Mouse (Mus musculus) kidney, embryonic 14.5 days (tissue): Measurements from ENCODE around the gene Tagln3. TPM values are rescaled to one million over a fixed set of nuclear protein-coding genes. Genes with fewer than 3 reads are reported as not detected.

Source experiments
- ATAC-seq: fragments of 200-750 bp; cut with Nextera tagmentation; 2 replicates; pipeline ENCODE4 v1.8.0; 2017; ENCODE audit warnings: moderate number of reproducible peaks, mild to moderate bottlenecking, moderate TSS enrichment, moderate library complexity; ENCODE audit not compliant: low FRiP score, low TSS enrichment
- H3K27ac ChIP-seq: fragments of 300-500 bp; sonication (generic); 2 replicates; pipeline ENCODE4 v1.5.1; 2014; ENCODE audit warnings: low read depth, mild to moderate bottlenecking, low read length, moderate library complexity, mixed read lengths
- H3K27me3 ChIP-seq: fragments of 300-500 bp; sonication (generic); 2 replicates; pipeline ENCODE4 v1.6.1; 2014; ENCODE audit warnings: mild to moderate bottlenecking, low read length; ENCODE audit not compliant: control insufficient read depth, insufficient read depth
- H3K36me3 ChIP-seq: fragments of 300-500 bp; sonication (generic); 2 replicates; pipeline ENCODE4 v1.6.1; 2014; ENCODE audit warnings: low read length, mixed read lengths; ENCODE audit not compliant: control insufficient read depth, insufficient read depth
- H3K4me1 ChIP-seq: fragments of 300-500 bp; sonication (generic); 2 replicates; pipeline ENCODE4 v1.6.1; 2014; ENCODE audit warnings: low read length, mixed read lengths; ENCODE audit not compliant: control insufficient read depth, insufficient read depth
- H3K4me2 ChIP-seq: fragments of 300-500 bp; sonication (generic); replicated peaks from 2 replicates; pipeline ENCODE4 v1.6.1; 2014; ENCODE audit warnings: low read depth, mild to moderate bottlenecking, low read length
- H3K4me3 ChIP-seq: fragments of 300-500 bp; sonication (generic); 2 replicates; pipeline ENCODE4 v1.5.1; 2014; ENCODE audit warnings: mild to moderate bottlenecking, low read length
- H3K9ac ChIP-seq: fragments of 300-500 bp; sonication (generic); 2 replicates; pipeline ENCODE4 v1.6.1; 2014; ENCODE audit warnings: low read depth, mild to moderate bottlenecking, low read length, moderate library complexity
- H3K9me3 ChIP-seq: fragments of 300-500 bp; sonication (generic); 2 replicates; pipeline ENCODE4 v1.6.1; 2016; ENCODE audit warnings: low read length; ENCODE audit not compliant: control insufficient read depth
- WGBS: fragments of 180-500 bp; shearing (Covaris S2); extraction: QIAGEN DNeasy Blood & Tissue Kit; methylation state at CpG from one replicate; pipeline ENCODE4 v1.1.7; 2014; 5-methylcytosine and 5-hydroxymethylcytosine counted together
- polyA plus RNA-seq: library from polyadenylated mRNA; unstranded; fragments of >200 nt; fragmentation: Nextera tagmentation; extraction: Ambion mirVana; gene quantifications from 2 replicates; pipeline ENCODE4 v1.2.1, GENCODE M21; 2014

The Tagln3 gene
- polyA plus RNA-seq, 1 experiment from 2014 or later = 8.5 TPM

DNA sequence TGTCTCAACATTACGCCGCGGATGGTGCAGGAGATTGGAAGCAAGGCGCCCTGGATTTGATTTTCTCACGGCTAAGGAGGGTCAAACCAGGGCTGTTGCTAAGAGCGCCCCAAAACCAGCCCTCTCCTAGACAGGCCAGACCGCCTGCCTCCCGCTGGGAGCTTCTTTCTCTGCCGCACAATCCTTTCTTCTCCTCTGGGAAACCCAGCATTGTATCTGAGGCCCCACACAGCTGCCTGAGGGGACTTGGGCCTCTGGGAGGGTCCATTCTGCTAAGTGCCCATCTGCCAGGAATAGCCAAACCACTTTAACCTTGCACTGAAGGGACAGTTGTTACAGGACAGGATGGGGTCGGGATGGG lies 314 bp upstream of the Tagln3 start:
- WGBS = 0% methylated on average over 10 of the region's 10 CpGs

DNA sequence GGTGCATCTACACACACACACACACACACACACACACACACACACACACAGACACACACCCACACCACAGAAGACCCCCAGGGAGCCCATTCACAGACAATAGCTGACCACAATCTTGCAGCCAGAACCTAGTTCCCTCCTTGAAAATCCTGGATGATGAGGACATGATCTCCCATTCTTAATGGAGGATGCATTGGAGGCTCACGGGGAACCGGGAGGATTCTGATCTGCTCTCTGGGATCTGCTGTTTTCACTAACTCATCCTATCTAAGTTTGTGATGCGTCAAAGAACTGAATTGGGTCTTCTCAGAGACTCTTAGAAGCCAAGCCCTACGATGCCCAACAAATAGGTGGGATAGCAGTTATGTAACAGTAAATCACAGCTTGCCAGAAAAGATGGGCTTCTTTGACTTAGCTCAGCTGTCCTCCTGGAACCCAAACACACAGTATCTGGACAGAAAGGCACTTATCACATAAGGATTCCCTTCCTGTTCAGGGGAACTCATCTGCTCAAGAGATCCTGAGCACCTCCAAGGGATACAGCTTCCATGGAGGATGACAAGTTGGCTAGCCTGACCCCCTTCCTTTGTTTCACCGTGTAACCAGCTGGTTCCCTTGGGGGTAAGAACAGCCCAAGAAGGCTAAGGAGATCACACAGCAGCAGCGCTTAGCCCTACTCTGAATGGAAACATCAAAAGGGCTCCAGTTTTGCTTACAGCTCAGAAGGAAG lies 1.1 kb downstream of the Tagln3 start:
- H3K9ac ChIP-seq = peak overlapping the region; percentile 67; the same call in 1 of the 2 replicates
- ATAC-seq = no peak
- no peak overlapping the region for H3K27ac ChIP-seq
- peak overlapping the region; percentile 49 for H3K4me3 ChIP-seq
- no peaks in the 10 kb centered on the region for H3K27me3 ChIP-seq
- 56% methylated on average over 6 of the region's 6 CpGs for WGBS
- H3K9me3 ChIP-seq = no peaks in the 10 kb centered on the region
- H3K36me3 ChIP-seq = 0 out of 2 replicates have a peak, but pooled peaks cover under 1% of the 10 kb centered on the region
- H3K4me1 ChIP-seq = peaks cover 3% of the 10 kb centered on the region; the same call in 1 of the 2 replicates
- H3K4me2 ChIP-seq = peak overlapping the region; percentile 89

More for the DNA sequence above, 314 bp upstream of the Tagln3 start:
- peak; percentile 51; the same call in 1 of the 2 replicates for ATAC-seq
- Histone ChIP-seq H3K4me3 (peak overlapping the region; percentile 49), H3K4me1 (peaks cover 3% of the 10 kb centered on the region; the same call in 1 of the 2 replicates), H3K27me3 (no peaks in the 10 kb centered on the region), H3K27ac (no peak overlapping the region), H3K9me3 (no peaks in the 10 kb centered on the region), H3K4me2 (peak overlapping the region; percentile 89), H3K36me3 (peaks cover 7% of the 10 kb centered on the region; the same call in 1 of the 2 replicates), H3K9ac (peak overlapping the region; percentile 67)

DNA sequence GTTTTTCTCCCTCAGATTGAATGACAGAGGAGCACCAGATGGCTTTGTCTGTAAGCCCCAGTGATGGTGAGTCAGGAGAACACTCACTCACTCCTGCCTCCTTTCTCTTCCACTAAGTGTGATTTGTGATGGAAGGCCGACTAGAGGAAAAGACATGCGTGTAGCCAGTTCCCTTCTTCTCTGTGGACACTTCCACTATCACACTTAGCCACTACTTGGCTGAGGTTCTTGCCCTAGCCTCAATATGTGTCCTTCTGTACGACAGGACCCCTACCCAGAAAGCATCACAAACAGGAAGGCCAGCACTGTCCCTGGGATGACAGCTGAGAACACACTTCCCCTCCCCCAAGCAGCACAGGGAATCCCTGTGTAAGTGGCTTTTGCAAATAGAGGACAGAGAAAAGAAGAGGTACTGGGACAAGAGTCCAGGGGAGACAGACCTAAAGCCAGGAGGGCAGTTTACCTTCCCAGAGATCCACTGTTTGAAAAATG lies 1.9 kb downstream of the Tagln3 start:
- H3K4me1 ChIP-seq = peaks cover 3% of the 10 kb centered on the region; the same call in 1 of the 2 replicates
- no peak overlapping the region for H3K4me2 ChIP-seq
- no peaks in the 10 kb centered on the region for H3K9me3 ChIP-seq
- no peak overlapping the region for H3K27ac ChIP-seq
- ATAC-seq = no peak
- no peaks in the 10 kb centered on the region for H3K27me3 ChIP-seq
- no peak overlapping the region for H3K9ac ChIP-seq
- no peaks in the 10 kb centered on the region for H3K36me3 ChIP-seq
- WGBS = 76% methylated on average over 3 of the region's 3 CpGs
- H3K4me3 ChIP-seq = no peak overlapping the region

DNA sequence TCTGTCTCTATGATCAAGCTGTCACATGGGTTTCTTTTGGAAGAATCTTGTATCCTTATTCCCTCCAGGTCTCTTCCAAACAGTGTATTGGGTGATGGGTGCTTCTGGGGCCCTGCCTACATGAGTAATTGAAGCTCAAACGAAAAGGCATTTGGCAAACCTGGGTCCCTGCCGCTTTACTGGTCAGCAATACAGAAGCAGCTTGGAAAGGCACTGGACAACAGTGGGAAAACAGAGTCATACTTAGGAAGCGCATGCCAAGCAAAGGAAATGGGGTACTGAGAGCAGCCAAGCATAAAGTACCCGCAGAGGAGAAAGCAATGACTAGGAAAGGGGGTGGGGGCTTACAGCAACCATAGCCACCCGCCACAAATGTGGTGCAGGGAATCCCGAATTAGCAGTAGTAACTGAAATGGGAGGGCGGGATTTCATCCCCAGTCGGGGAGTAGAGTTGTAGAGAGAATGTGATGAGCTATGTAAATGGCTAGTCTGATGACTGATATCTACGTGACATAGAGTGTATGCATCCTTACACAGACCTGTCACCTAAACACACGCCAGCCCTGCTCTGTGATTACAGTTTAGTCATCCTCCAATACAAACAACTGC lies 4.3 kb downstream of the Tagln3 start:
- H3K36me3 ChIP-seq = no peaks in the 10 kb centered on the region
- H3K4me3 ChIP-seq = no peak overlapping the region
- peaks cover 3% of the 10 kb centered on the region; the same call in 1 of the 2 replicates for H3K4me1 ChIP-seq
- H3K27ac ChIP-seq = no peak overlapping the region
- H3K27me3 ChIP-seq = no peaks in the 10 kb centered on the region
- H3K9me3 ChIP-seq = no peaks in the 10 kb centered on the region
- H3K4me2 ChIP-seq = no peak overlapping the region
- no peak overlapping the region for H3K9ac ChIP-seq
- WGBS = 83% methylated on average over 10 of the region's 10 CpGs
- no peak for ATAC-seq

DNA sequence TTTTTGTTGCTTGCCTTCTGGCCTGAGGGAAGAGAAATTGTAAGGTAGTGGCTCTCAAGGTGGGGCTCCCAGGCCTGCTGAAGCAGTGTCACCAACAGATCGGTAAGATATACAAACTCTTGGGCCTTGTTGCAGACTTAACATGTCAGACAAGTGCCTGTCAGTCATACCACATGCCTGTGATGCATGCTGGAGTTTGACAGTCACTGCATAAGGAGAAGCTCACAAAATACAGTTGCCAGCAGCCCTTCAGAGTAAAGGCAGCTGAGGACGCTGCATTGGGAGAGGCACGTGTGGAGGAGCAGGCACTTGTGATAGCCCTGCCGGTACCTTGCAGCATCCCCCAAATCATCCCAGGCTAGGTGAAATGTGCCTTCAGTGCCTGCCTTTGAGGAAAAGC lies 6.1 kb downstream of the Tagln3 start:
- 96% methylated on average over 4 of the region's 4 CpGs for WGBS

DNA sequence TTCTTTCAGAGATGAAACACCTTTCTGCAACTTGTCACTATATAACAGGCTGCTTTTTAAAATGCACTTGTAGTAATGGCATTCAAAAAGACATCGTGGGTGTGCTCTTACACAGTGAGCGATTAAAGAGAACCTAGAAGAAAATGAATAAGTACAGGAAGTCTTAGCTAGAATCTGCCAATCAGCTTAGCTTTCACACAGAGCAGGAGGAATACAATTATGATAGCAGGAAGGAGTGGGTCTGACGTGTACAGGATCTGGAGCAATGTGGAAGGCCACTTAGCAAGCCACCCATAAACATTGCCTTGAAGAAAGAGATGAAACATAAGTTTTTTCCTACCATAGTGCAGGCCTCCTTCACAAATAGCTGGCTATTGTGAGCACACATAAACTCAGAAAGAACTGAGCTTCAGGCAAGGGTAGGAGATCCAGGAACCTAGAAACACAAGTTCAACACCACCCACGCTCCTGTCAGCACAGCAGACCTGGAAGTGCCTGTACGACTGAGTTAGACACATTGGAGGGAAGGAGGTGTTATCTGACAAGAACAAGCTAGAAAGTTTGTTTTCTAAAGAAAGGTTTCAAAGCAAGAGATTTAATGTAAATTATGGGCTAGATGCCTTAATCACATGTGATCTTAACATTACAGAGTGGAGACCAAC lies 9.8 kb downstream of the Tagln3 start:
- no peaks in the 10 kb centered on the region for H3K36me3 ChIP-seq
- H3K9ac ChIP-seq = no peak overlapping the region
- no peak overlapping the region for H3K4me3 ChIP-seq

More for the DNA sequence above, 6.1 kb downstream of the Tagln3 start:
- Histone ChIP-seq H3K4me2 (no peak overlapping the region), H3K9ac (no peak overlapping the region), H3K36me3 (no peaks in the 10 kb centered on the region), H3K4me1 (no peaks in the 10 kb centered on the region), H3K9me3 (no peaks in the 10 kb centered on the region), H3K4me3 (no peak overlapping the region), H3K27me3 (no peaks in the 10 kb centered on the region), H3K27ac (no peak overlapping the region)
- ATAC-seq = no peak

DNA sequence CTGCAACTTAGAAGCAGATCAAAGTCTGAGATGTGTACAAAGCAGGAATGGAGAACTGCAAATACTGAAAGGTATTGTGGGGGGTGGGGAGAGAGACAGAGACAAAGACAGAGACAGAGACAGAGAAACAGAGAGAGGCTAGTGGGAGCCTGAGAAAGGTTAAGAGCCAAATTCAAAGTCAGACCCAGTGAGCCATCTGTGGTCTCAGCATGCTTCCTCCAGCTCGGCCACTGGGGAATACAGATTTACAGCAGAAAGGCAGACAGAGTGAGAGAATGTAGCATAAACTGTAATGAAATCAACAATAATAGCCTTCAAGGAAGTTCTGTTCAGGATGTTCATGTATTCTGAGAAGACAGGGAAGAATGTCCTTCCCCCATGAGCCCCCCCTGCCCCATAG lies 10.5 kb downstream of the Tagln3 start:
- no peaks in the 10 kb centered on the region for H3K27me3 ChIP-seq
- H3K4me1 ChIP-seq = no peaks in the 10 kb centered on the region
- no peak for ATAC-seq
- WGBS = 79% methylated on average over 1 of the region's 1 CpGs
- no peak overlapping the region for H3K9ac ChIP-seq
- H3K27ac ChIP-seq = no peak overlapping the region
- H3K4me3 ChIP-seq = no peak overlapping the region
- no peak overlapping the region for H3K4me2 ChIP-seq
- H3K36me3 ChIP-seq = no peaks in the 10 kb centered on the region
- H3K9me3 ChIP-seq = no peaks in the 10 kb centered on the region

More for the DNA sequence above, 9.8 kb downstream of the Tagln3 start:
- H3K4me1 ChIP-seq = no peaks in the 10 kb centered on the region
- no peaks in the 10 kb centered on the region for H3K9me3 ChIP-seq
- 78% methylated on average over 5 of the region's 5 CpGs for WGBS
- no peak overlapping the region for H3K4me2 ChIP-seq
- no peak for ATAC-seq
- H3K27ac ChIP-seq = no peak overlapping the region
- H3K27me3 ChIP-seq = no peaks in the 10 kb centered on the region

DNA sequence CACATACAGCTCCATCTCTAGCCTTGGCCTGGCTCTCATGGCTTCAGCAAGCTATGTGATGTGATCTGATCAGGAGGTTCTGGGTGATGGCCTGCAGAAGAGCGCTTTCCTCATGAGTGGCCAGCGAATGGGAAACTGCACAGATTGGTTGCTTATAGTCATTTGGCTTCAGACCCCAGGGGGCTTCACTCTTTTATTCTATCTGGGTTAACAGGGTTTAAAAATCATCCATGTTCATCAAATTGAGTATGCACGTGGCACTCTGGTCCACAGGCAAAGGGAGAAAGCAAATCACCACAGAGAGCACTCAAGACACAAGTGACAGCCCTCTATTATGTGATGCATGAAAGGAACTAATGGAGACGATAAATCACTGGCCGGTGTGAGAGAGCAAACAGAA lies 11.1 kb downstream of the Tagln3 start:
- Histone ChIP-seq H3K9ac (no peak overlapping the region), H3K4me2 (no peak overlapping the region), H3K9me3 (no peaks in the 10 kb centered on the region), H3K4me1 (no peaks in the 10 kb centered on the region), H3K27ac (no peak overlapping the region), H3K4me3 (no peak overlapping the region), H3K36me3 (no peaks in the 10 kb centered on the region), H3K27me3 (no peaks in the 10 kb centered on the region)
- no peak for ATAC-seq
- WGBS = 84% methylated on average over 5 of the region's 5 CpGs
